Mouse (Mus musculus) liver, embryonic 12.5 days (tissue): ENCODE results near the gene Hcn3. TPM values are rescaled to one million over a fixed set of nuclear protein-coding genes. Genes with fewer than 3 reads are reported as not detected.
"Not testable (repeated sequence)": the region's sequence is repeated elsewhere in the genome, so short reads cannot be mapped to it uniquely, and the experiment has no call there.

Experiments used
- ATAC-seq: fragments of 200-750 bp; cut with Nextera tagmentation; 2 replicates; pipeline ENCODE4 v1.8.0; 2017; ENCODE audit warnings: moderate number of reproducible peaks, mild to moderate bottlenecking, moderate library complexity
- H3K27ac ChIP-seq: fragments of 300-500 bp; sonication (generic); 2 replicates; pipeline ENCODE4 v1.5.1; 2016; ENCODE audit warnings: mild to moderate bottlenecking
- H3K27me3 ChIP-seq: fragments of 300-500 bp; sonication (generic); replicated peaks from 2 replicates; pipeline ENCODE4 v1.6.1; 2016; ENCODE audit warnings: mild to moderate bottlenecking, moderate library complexity
- H3K36me3 ChIP-seq: fragments of 300-500 bp; sonication (generic); 2 replicates; pipeline ENCODE4 v1.6.1; 2016; ENCODE audit warnings: mild to moderate bottlenecking, moderate library complexity
- H3K4me1 ChIP-seq: fragments of 300-500 bp; sonication (generic); 2 replicates; pipeline ENCODE4 v1.6.1; 2016
- H3K4me2 ChIP-seq: fragments of 300-500 bp; sonication (generic); 2 replicates; pipeline ENCODE4 v1.6.1; 2016; ENCODE audit warnings: mild to moderate bottlenecking, moderate library complexity
- H3K4me3 ChIP-seq: fragments of 300-500 bp; sonication (generic); 2 replicates; pipeline ENCODE4 v1.5.1; 2016; ENCODE audit warnings: mild to moderate bottlenecking, moderate library complexity
- H3K9ac ChIP-seq: fragments of 300-500 bp; sonication (generic); 2 replicates; pipeline ENCODE4 v1.6.1; 2016; ENCODE audit warnings: mild to moderate bottlenecking, moderate library complexity
- H3K9me3 ChIP-seq: fragments of 300-500 bp; sonication (generic); replicated peaks from 2 replicates; pipeline ENCODE4 v1.6.1; 2016; ENCODE audit warnings: mild to moderate bottlenecking, moderate library complexity
- WGBS: fragments of 180-500 bp; shearing (Covaris S2); methylation state at CpG from one replicate; pipeline ENCODE4 v1.1.7; 2016; ENCODE audit not compliant: insufficient replicate concordance; 5-methylcytosine and 5-hydroxymethylcytosine counted together
- polyA plus RNA-seq: library from polyadenylated mRNA; unstranded; fragments of >200 nt; fragmentation: Nextera tagmentation; extraction: Ambion mirVana; gene quantifications from 2 replicates; pipeline ENCODE4 v1.2.1, GENCODE M21; 2016

Hcn3 gene
- polyA plus RNA-seq, 1 experiment from 2014 or later = 0.81 TPM

DNA sequence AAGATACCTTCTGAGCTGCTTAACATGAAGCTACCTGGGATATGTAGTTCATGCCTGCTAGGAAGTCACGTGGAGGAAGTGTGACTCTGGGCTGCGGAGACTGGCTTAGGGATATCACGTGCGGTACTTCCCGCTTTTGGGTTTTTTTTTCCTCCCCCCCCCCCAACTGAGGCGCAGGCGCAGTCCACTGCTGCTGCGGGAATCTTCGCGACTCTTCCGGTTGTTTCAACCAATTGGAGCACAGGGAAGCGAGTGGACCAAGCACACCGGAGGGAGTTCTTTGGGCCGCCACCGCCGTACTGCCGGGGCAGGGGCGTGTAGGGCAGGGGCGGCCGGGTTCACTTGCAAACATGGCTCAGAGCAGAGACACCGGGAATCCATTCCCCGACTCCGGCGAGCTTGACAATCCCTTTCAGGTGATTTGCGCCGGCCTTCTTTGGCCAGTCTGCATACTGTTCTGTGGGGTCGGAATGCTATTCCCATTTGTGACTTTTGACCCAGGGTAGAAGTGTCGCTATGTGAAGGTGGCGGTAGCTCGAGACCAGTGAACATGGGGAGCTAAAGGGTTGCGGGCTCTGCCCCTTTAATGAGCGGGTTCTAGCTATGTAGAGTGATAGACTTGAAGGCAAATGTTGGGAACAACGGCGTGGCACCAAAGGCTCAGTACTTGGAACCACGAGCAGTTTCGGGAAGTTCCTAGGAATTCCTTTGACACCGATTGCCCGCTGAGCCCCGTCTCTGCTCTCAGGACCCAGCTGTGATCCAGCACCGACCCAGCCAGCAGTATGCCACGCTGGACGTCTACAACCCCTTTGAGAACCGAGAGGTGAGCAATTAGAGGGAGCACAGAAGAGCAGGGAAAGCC lies 17.5 kb upstream of the Hcn3 start, which contains the start of gene Scamp3:
TSS of gene Scamp3 (plus strand) at position 232 of the 865 bp plus-strand sequence.
- under 1% methylated on average over 43 of the region's 43 CpGs for WGBS
- Histone ChIP-seq H3K4me1 (peaks cover 31% of the 10 kb centered on the region), H3K4me2 (peak within 1 kb of the TSS; percentile 89), H3K4me3 (peak within 1 kb of the TSS; percentile 82), H3K27ac (peak within 1 kb of the TSS; percentile 80), H3K27me3 (no peaks in the 10 kb centered on the region), H3K9me3 (no peaks in the 10 kb centered on the region), H3K36me3 (peaks cover 82% of the 10 kb centered on the region), H3K9ac (peak within 1 kb of the TSS; percentile 84)
- peak; percentile 92 for ATAC-seq

GRCm38 (mm10) chr3:89176421-89176820 lies 16.4 kb upstream of the Hcn3 start:
- ATAC-seq = no peak
- Histone ChIP-seq H3K27ac (peak overlapping the region; percentile 30; the same call in 1 of the 2 replicates), H3K36me3 (peaks cover 82% of the 10 kb centered on the region), H3K4me2 (peak overlapping the region; percentile 89), H3K4me1 (peaks cover 24% of the 10 kb centered on the region), H3K9ac (peak overlapping the region; percentile 0; the same call in 1 of the 2 replicates), H3K9me3 (no peaks in the 10 kb centered on the region), H3K4me3 (no peak overlapping the region), H3K27me3 (no peaks in the 10 kb centered on the region)
- 84% methylated on average over 7 of the region's 7 CpGs for WGBS

- H3K36me3 ChIP-seq = peaks cover 82% of the 10 kb centered on the region
- 85% methylated on average over 10 of the region's 10 CpGs for WGBS
- H3K9me3 ChIP-seq = no peaks in the 10 kb centered on the region
- no peak overlapping the region for H3K27ac ChIP-seq
- no peaks in the 10 kb centered on the region for H3K27me3 ChIP-seq
- H3K4me2 ChIP-seq = no peak overlapping the region
- no peak overlapping the region for H3K9ac ChIP-seq
- no peak overlapping the region for H3K4me3 ChIP-seq
- ATAC-seq = no peak
- H3K4me1 ChIP-seq = peaks cover 24% of the 10 kb centered on the region
These were observed 15.5 kb upstream of the Hcn3 start for GRCm38 (mm10) chr3:89175544-89175943.

- Histone ChIP-seq H3K4me2 (no peak overlapping the region), H3K27me3 (no peaks in the 10 kb centered on the region), H3K36me3 (peaks cover 82% of the 10 kb centered on the region), H3K4me3 (no peak overlapping the region), H3K27ac (no peak overlapping the region), H3K9ac (0 out of 2 replicates have a peak overlapping the region, but pooled peaks have one; percentile 12), H3K9me3 (no peaks in the 10 kb centered on the region), H3K4me1 (peaks cover 24% of the 10 kb centered on the region)
- 88% methylated on average over 11 of the region's 11 CpGs for WGBS
- ATAC-seq = no peak
These were observed 14.8 kb upstream of the Hcn3 start for GRCm38 (mm10) chr3:89174844-89175243.

DNA sequence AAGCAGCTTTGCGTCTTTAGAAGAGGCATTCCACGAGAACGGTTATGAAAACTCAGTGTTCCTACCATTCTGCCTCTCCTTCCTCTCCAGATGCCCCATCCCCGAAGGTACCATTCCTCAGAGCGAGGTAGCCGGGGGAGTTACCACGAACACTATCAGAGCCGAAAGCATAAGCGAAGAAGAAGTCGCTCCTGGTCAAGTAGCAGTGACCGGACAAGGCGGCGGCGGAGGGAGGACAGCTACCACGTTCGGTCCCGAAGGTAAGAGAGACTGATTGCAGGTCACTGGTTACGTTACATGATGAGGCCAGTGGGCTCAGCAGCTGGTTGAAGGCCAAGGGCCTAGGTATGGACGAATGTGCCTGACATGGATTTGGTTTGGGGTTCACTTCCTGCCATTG lies 6.9 kb upstream of the Hcn3 start:
- no peak overlapping the region for H3K27ac ChIP-seq
- ATAC-seq = no peak
- H3K36me3 ChIP-seq = peaks cover 58% of the 10 kb centered on the region
- H3K27me3 ChIP-seq = no peaks in the 10 kb centered on the region
- H3K4me3 ChIP-seq = no peak overlapping the region
- peaks cover 31% of the 10 kb centered on the region for H3K4me1 ChIP-seq
- no peak overlapping the region for H3K9ac ChIP-seq
- peak overlapping the region; percentile 74; the same call in 1 of the 2 replicates for H3K4me2 ChIP-seq
- WGBS = 88% methylated on average over 19 of the region's 19 CpGs
- no peaks in the 10 kb centered on the region for H3K9me3 ChIP-seq

DNA sequence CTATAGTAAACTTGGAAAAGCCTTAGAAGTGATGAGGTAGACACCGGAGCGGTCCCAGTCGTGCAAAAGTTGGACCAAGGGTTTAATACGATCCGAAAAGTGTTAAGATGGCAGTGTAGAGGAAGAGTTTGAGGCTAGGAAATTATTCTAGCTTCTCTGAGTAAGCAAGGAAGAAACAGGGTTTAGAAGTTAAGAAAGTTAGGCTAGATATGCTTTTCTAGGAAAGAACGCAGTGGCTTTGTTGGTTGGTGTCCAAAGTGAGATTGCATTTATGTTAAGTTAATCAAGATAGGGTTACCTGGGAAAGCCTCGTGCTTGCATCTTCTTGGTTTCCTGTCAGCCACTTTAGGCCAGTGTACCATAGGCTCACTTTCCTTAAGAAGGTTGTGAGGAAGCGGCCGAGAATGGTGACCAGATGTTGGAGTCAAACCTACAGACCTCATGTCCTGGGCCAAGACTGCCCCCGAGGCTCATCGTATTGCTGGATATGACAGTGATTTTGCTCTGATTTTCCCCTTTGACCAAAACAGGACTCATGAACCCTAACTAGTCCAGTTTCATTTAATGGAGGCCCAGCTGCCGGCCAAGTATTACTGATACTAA lies 5.4 kb upstream of the Hcn3 start:
- peak overlapping the region; percentile 74 for H3K4me2 ChIP-seq
- no peaks in the 10 kb centered on the region for H3K9me3 ChIP-seq
- peaks cover 37% of the 10 kb centered on the region for H3K4me1 ChIP-seq
- H3K27ac ChIP-seq = peak overlapping the region; percentile 97
- H3K27me3 ChIP-seq = no peaks in the 10 kb centered on the region
- H3K36me3 ChIP-seq = peaks cover 42% of the 10 kb centered on the region
- H3K9ac ChIP-seq = peak overlapping the region; percentile 93
- peak overlapping the region; percentile 89 for H3K4me3 ChIP-seq
- no peak for ATAC-seq
- WGBS = 15% methylated on average over 12 of the region's 12 CpGs

DNA sequence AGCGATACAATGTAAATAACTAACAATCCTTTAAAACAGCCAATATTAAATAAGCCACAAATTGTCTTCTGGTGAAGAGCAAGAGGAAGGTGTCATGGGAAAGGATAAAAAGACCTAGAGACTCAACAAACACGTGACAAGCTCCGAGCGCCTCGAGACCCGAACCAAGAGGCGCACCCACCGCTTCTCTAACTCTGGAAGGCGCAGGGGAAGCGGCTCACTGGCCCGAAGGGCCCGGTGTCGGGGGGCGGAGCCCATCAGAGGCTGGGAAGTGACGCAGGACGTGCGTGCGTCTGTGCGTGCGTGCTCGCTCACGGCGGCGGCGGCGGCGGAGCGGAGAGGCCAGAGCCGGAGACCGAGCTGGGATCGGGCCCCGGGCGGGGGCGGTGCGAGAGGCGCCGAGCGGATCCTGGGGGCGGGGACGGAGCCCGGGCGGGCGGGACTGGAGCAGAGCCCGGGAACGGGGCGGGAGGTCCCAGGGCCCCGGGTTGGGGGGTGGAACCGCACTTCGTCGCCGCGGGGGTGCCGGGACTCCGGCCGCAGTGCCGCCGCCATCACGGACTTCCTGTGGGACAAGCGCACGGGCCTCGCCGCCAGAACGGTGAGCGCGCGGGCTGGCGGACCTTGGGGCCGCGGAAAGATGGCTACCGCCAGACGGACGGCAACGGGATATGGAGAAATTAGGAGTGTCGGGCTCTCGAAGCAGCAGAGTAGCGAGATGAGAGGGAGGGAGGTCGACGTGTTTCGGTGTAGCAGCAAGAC lies 4.7 kb upstream of the Hcn3 start, which contains the start of gene Clk2:
TSS of gene Clk2 (plus strand) at position 290 of the 762 bp plus-strand sequence.
- peak; percentile 98 for ATAC-seq
- Histone ChIP-seq H3K4me3 (peak within 1 kb of the TSS; percentile 89), H3K4me1 (peaks cover 44% of the 10 kb centered on the region), H3K27me3 (peaks cover 2% of the 10 kb centered on the region; the same call in 1 of the 2 replicates), H3K9ac (peak within 1 kb of the TSS; percentile 93), H3K27ac (peak within 1 kb of the TSS; percentile 97), H3K36me3 (peaks cover 35% of the 10 kb centered on the region), H3K9me3 (no peaks in the 10 kb centered on the region), H3K4me2 (peak within 1 kb of the TSS; percentile 74)
- WGBS = under 1% methylated on average over 77 of the region's 79 CpGs

- 54% methylated on average over 5 of the region's 5 CpGs for WGBS
- H3K4me2 ChIP-seq = peak overlapping the region; percentile 74
- peaks cover 54% of the 10 kb centered on the region for H3K4me1 ChIP-seq
- no peak for ATAC-seq
- no peaks in the 10 kb centered on the region for H3K9me3 ChIP-seq
- H3K36me3 ChIP-seq = peaks cover 26% of the 10 kb centered on the region
- peaks cover 11% of the 10 kb centered on the region for H3K27me3 ChIP-seq
- H3K27ac ChIP-seq = peak overlapping the region; percentile 97; the same call in 1 of the 2 replicates
- peak overlapping the region; percentile 93 for H3K9ac ChIP-seq
- H3K4me3 ChIP-seq = peak overlapping the region; percentile 89
These were observed 3.7 kb upstream of the Hcn3 start for GRCm38 (mm10) chr3:89163643-89164245.

DNA sequence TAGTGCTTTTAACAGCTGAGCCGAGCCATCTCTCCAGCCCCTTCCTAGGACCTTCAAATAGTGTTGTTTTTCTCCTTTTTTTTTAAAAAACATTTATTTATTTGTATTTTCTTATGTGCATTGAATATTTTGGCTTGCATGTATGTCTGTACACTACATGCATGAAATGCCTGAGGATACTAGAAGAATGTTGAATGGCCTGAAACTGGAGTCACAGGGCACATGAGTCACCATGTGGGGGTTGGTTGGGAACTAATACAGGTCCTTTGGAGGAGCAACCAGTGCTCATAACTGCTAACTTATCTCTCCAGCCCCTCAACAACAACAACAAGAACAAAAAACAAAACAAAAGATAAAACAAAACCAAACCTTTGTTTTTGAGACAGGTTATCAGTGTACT lies 3.1 kb upstream of the Hcn3 start:
- Histone ChIP-seq H3K9me3 (no peaks in the 10 kb centered on the region), H3K4me1 (peaks cover 55% of the 10 kb centered on the region), H3K27ac (no peak overlapping the region), H3K27me3 (peaks cover 18% of the 10 kb centered on the region), H3K36me3 (peaks cover 20% of the 10 kb centered on the region), H3K4me2 (no peak overlapping the region), H3K9ac (no peak overlapping the region), H3K4me3 (no peak overlapping the region)
- no peak for ATAC-seq
- WGBS = 69% methylated on average over 1 of the region's 1 CpGs

DNA sequence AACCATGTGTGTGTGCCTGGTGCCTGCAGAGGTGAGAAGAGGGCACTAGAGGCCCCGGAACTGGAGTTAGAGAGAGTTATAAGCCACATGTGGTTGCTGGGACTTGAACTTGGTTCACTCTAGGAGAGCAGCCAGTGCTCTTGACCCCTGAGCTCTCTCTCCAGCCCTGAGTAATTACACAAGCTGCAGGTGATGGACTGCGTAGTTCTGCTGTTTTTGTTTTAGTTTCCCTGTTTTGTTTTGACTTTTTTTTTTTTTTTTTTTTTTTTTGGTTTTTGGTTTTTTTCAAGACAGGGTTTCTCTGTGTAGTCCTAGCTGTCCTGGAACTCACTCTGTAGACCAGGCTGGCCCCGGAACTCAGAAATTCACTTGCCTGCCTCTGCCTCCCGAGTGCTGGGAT lies 1.8 kb upstream of the Hcn3 start:
- H3K9me3 ChIP-seq = no peaks in the 10 kb centered on the region
- no peak for ATAC-seq
- H3K4me2 ChIP-seq = no peak overlapping the region
- H3K9ac ChIP-seq = no peak overlapping the region
- 72% methylated on average over 4 of the region's 4 CpGs for WGBS
- H3K27ac ChIP-seq = no peak overlapping the region
- no peak overlapping the region for H3K4me3 ChIP-seq
- peaks cover 7% of the 10 kb centered on the region for H3K36me3 ChIP-seq
- peaks cover 51% of the 10 kb centered on the region for H3K4me1 ChIP-seq
- peaks cover 29% of the 10 kb centered on the region for H3K27me3 ChIP-seq

- not testable (repeated sequence) for ATAC-seq, H3K27ac ChIP-seq, H3K9me3 ChIP-seq, H3K9ac ChIP-seq, H3K36me3 ChIP-seq, H3K4me2 ChIP-seq, H3K4me3 ChIP-seq
- Histone ChIP-seq H3K27me3 (peaks cover 30% of the 10 kb centered on the region), H3K4me1 (peaks cover 45% of the 10 kb centered on the region)
These were observed 1.2 kb upstream of the Hcn3 start for GRCm38 (mm10) chr3:89161207-89161606.
